Mouse (Mus musculus) embryo, embryonic 9.5 days (tissue): Measurements from ENCODE around the gene Mip.
"Not testable (repeated sequence)": the region's sequence is repeated elsewhere in the genome, so short reads cannot be mapped to it uniquely, and the experiment has no call there.

ENCODE experiments used
- DNase-seq: peaks from one replicate; pipeline ENCODE4 v3.0.0-alpha.2; 2017; ENCODE audit errors: extremely low spot score

Mip gene

GRCm38 (mm10) chr10:128211390-128212108 lies 14.1 kb upstream of the Mip start, which contains the start of gene Spryd4:
Gene Spryd4, minus strand, starts transcription at chr10:128211807.
- peak; percentile 91 for DNase-seq

GRCm38 (mm10) chr10:128212148-128212547 lies 13.5 kb upstream of the Mip start:
- no peak for DNase-seq

- DNase-seq: peak; percentile 74
Measured at GRCm38 (mm10) chr10:128212871-128213323, 12.7 kb upstream of the Mip start.

GRCm38 (mm10) chr10:128214112-128214511 lies 11.5 kb upstream of the Mip start:
- not testable (repeated sequence) for DNase-seq

GRCm38 (mm10) chr10:128214981-128215380 lies 10.7 kb upstream of the Mip start:
- no peak for DNase-seq

- no peak for DNase-seq
Measured at GRCm38 (mm10) chr10:128218387-128219117, 7.1 kb upstream of the Mip start.

- DNase-seq: no peak
Measured at GRCm38 (mm10) chr10:128221533-128222286, 3.9 kb upstream of the Mip start.

GRCm38 (mm10) chr10:128225064-128225463 lies 574 bp upstream of the Mip start:
- DNase-seq: no peak

- no peak for DNase-seq
Measured at GRCm38 (mm10) chr10:128227592-128227991, 2.0 kb downstream of the Mip start.

- no peak for DNase-seq
Measured at GRCm38 (mm10) chr10:128228009-128228408, 2.4 kb downstream of the Mip start.

- no peak for DNase-seq
Measured at GRCm38 (mm10) chr10:128230582-128230981, 4.9 kb downstream of the Mip start.

- DNase-seq: no peak
Measured at GRCm38 (mm10) chr10:128231146-128231545, 5.5 kb downstream of the Mip start.

- DNase-seq: peak; percentile 93
Measured at GRCm38 (mm10) chr10:128231697-128232419, 6.2 kb downstream of the Mip start, which contains the start of gene Timeless. Gene Timeless, plus strand, starts transcription at chr10:128232065.

- peak; percentile 82 for DNase-seq
Measured at GRCm38 (mm10) chr10:128232420-128232985, 6.9 kb downstream of the Mip start.

GRCm38 (mm10) chr10:128236321-128236720 lies 10.7 kb downstream of the Mip start:
- DNase-seq: no peak

- DNase-seq: no peak
Measured at GRCm38 (mm10) chr10:128237807-128238480, 12.3 kb downstream of the Mip start.

GRCm38 (mm10) chr10:128239140-128239539 lies 13.5 kb downstream of the Mip start:
- DNase-seq: no peak

GRCm38 (mm10) chr10:128240131-128240530 lies 14.5 kb downstream of the Mip start:
- DNase-seq: no peak

- no peak for DNase-seq
Measured at GRCm38 (mm10) chr10:128243252-128243651, 17.6 kb downstream of the Mip start.

GRCm38 (mm10) chr10:128244121-128244520 lies 18.5 kb downstream of the Mip start:
- no peak for DNase-seq
